ENCODE assay signal across 22 mouse cellular contexts in genomic region chr9:23384880-23385279, GRCm38 (mm10).
A peak's percentile ranks its signal among the peaks of the same experiment; 100 is the strongest.
DNase-seq lines count a peak whose midpoint lies in the region; ATAC-seq and TF ChIP-seq lines count a peak whose summit lies in the region.
"Had no signal": no experiment of that assay in that cellular context is flagged by ENCODE, and none has a peak within 500 bp of the region (broad histone marks: within the 10 kb centered on the region; RNA-seq: fewer than 3 reads in every experiment).

No protein-coding gene starts in this region.

- no peaks in the 10 kb centered on the region for H3K27me3 ChIP-seq in heart, embryonic 10.5 days (ENCODE audit: insufficient read depth, poor library complexity, severe bottlenecking)
- H3K27me3 ChIP-seq in liver, adult 2 months (ENCODE audit: control insufficient read depth, insufficient read depth, low read length): no peaks in the 10 kb centered on the region
- H3K27me3 ChIP-seq in liver, embryonic 11.5 days (replicated peaks; ENCODE audit: control insufficient read depth, insufficient read depth, low read length): no peaks in the 10 kb centered on the region
- H3K27me3 ChIP-seq in lung, postnatal 0 days (replicated peaks; ENCODE audit: insufficient read depth, low read length): no peaks in the 10 kb centered on the region
- no peaks in the 10 kb centered on the region for H3K27me3 ChIP-seq in intestine, embryonic 16.5 days (replicated peaks; ENCODE audit: control insufficient read depth, insufficient read depth, low read length)
- H3K27me3 ChIP-seq: heart, embryonic 15.5 days; hindbrain, embryonic 13.5 days had no signal

- TF ChIP-seq EP300 in lung, postnatal 0 days (IDR thresholded peaks at IDR 0.05): no peak

- H3K9ac ChIP-seq in liver, adult 2 months (ENCODE audit: low read depth, low read length): no peak overlapping the region
- H3K9ac ChIP-seq in liver, embryonic 11.5 days (ENCODE audit: low read depth, low read length): no peak overlapping the region
- H3K9ac ChIP-seq in lung, postnatal 0 days (replicated peaks; ENCODE audit: low read depth): no peak overlapping the region
- no peak overlapping the region for H3K9ac ChIP-seq in intestine, embryonic 16.5 days (ENCODE audit: low read depth, low read length)
- H3K9ac ChIP-seq: embryonic facial prominence, embryonic 15.5 days; heart, embryonic 15.5 days; hindbrain, embryonic 13.5 days had no signal

- peaks cover 27% of the 10 kb centered on the region for H3K4me1 ChIP-seq in heart, embryonic 10.5 days
- H3K4me1 ChIP-seq in liver, adult 2 months (ENCODE audit: control insufficient read depth, insufficient read depth, low read length): peaks cover 2% of the 10 kb centered on the region; the same call in 1 of the 2 replicates
- H3K4me1 ChIP-seq in liver, embryonic 11.5 days (replicated peaks; ENCODE audit: control insufficient read depth, insufficient read depth, low read length): no peaks in the 10 kb centered on the region
- H3K4me1 ChIP-seq in lung, postnatal 0 days (ENCODE audit: insufficient read depth, low read depth, low read length): peaks cover 4% of the 10 kb centered on the region; the same call in 1 of the 2 replicates
- 0 out of 2 replicates have a peak, but pooled peaks cover 4% of the 10 kb centered on the region for H3K4me1 ChIP-seq in intestine, embryonic 16.5 days (ENCODE audit: control insufficient read depth, insufficient read depth, low read length)

- ATAC-seq in liver, embryonic 11.5 days (replicated peaks; ENCODE audit: low FRiP score): no peak
- peak; percentile 62 for ATAC-seq in lung, postnatal 0 days
- ATAC-seq in intestine, embryonic 16.5 days: peak; percentile 36; the same call in 1 of the 2 replicates
- ATAC-seq: forebrain, embryonic 14.5 days; hindbrain, postnatal 0 days had no signal

- no peak for TF ChIP-seq CTCF in liver, adult 2 months (IDR thresholded peaks at IDR 0.05; ENCODE audit: low read depth, low read length)
- TF ChIP-seq CTCF in lung, postnatal 0 days (IDR thresholded peaks at IDR 0.05): no peak

- no peak for TF ChIP-seq POLR2A in liver, adult 2 months (IDR thresholded peaks at IDR 0.05; ENCODE audit: extremely low read depth, insufficient read depth, low read length)

- H3K79me2 ChIP-seq in liver, adult 2 months (ENCODE audit: control insufficient read depth, insufficient read depth, low read length): no peaks in the 10 kb centered on the region

- H3K27ac ChIP-seq in heart, embryonic 10.5 days: peak overlapping the region; percentile 53; the same call in 1 of the 2 replicates
- no peak overlapping the region for H3K27ac ChIP-seq in liver, adult 2 months (replicated peaks; ENCODE audit: insufficient read depth, low read depth, low read length)
- no peak overlapping the region for H3K27ac ChIP-seq in liver, embryonic 11.5 days (ENCODE audit: low read depth, low read length)
- H3K27ac ChIP-seq in lung, postnatal 0 days (ENCODE audit: low read length): no peak overlapping the region
- no peak overlapping the region for H3K27ac ChIP-seq in intestine, embryonic 16.5 days (ENCODE audit: low read length)
- H3K27ac ChIP-seq: embryonic facial prominence, embryonic 15.5 days; forebrain, embryonic 10.5 days; heart, embryonic 15.5 days; hindbrain, embryonic 13.5 days; hindbrain, postnatal 0 days had no signal

- intact Hi-C loops in heart, postnatal 36 days (cut with DNase I): no loop called here

- H3K4me3 ChIP-seq in heart, embryonic 10.5 days: no peak overlapping the region
- H3K4me3 ChIP-seq in liver, adult 2 months (ENCODE audit: insufficient read depth, low read depth, low read length): no peak overlapping the region
- no peak overlapping the region for H3K4me3 ChIP-seq in liver, embryonic 11.5 days (ENCODE audit: low read depth, low read length)
- H3K4me3 ChIP-seq in lung, postnatal 0 days (ENCODE audit: low read depth, low read length): no peak overlapping the region
- no peak overlapping the region for H3K4me3 ChIP-seq in intestine, embryonic 16.5 days (ENCODE audit: low read length)
- H3K4me3 ChIP-seq: embryonic facial prominence, embryonic 15.5 days; erythroblast, embryonic 14.5 days; forebrain, embryonic 10.5 days; gastrocnemius, adult 2 months; heart, embryonic 15.5 days; hindbrain, embryonic 13.5 days had no signal

- H3K36me3 ChIP-seq in heart, embryonic 10.5 days: no peaks in the 10 kb centered on the region
- H3K36me3 ChIP-seq in liver, adult 2 months (ENCODE audit: control insufficient read depth, insufficient read depth, low read length): no peaks in the 10 kb centered on the region
- H3K36me3 ChIP-seq in liver, embryonic 11.5 days (ENCODE audit: control insufficient read depth, insufficient read depth, low read length): no peaks in the 10 kb centered on the region
- H3K36me3 ChIP-seq in lung, postnatal 0 days (ENCODE audit: insufficient read depth, low read length): no peaks in the 10 kb centered on the region
- no peaks in the 10 kb centered on the region for H3K36me3 ChIP-seq in intestine, embryonic 16.5 days (ENCODE audit: control insufficient read depth, insufficient read depth, low read length)
- H3K36me3 ChIP-seq: embryonic facial prominence, embryonic 15.5 days; forebrain, embryonic 10.5 days; heart, embryonic 15.5 days; hindbrain, embryonic 13.5 days had no signal

- WGBS in heart, embryonic 10.5 days: 52% methylated on average over 3 of the region's 3 CpGs
- WGBS in liver, adult 2 months: 54% methylated on average over 3 of the region's 3 CpGs
- WGBS in liver, embryonic 11.5 days: 66% methylated on average over 3 of the region's 3 CpGs
- 30% methylated on average over 3 of the region's 3 CpGs for WGBS in lung, postnatal 0 days
- 45% methylated on average over 3 of the region's 3 CpGs for WGBS in intestine, embryonic 16.5 days

- H3K4me2 ChIP-seq in liver, embryonic 11.5 days: no peak overlapping the region
- H3K4me2 ChIP-seq in lung, postnatal 0 days (replicated peaks; ENCODE audit: low read depth, low read length): no peak overlapping the region
- H3K4me2 ChIP-seq in intestine, embryonic 16.5 days (ENCODE audit: low read depth, low read length): no peak overlapping the region
- H3K4me2 ChIP-seq: embryonic facial prominence, embryonic 15.5 days; heart, embryonic 11.5 days; heart, embryonic 15.5 days; hindbrain, embryonic 13.5 days had no signal

- H3K9me3 ChIP-seq in heart, embryonic 10.5 days: no peaks in the 10 kb centered on the region
- H3K9me3 ChIP-seq in liver, embryonic 11.5 days (ENCODE audit: control insufficient read depth, low read length): no peaks in the 10 kb centered on the region
- H3K9me3 ChIP-seq in lung, postnatal 0 days (ENCODE audit: low read length): no peaks in the 10 kb centered on the region
- H3K9me3 ChIP-seq in intestine, embryonic 16.5 days (ENCODE audit: control insufficient read depth, low read length): no peaks in the 10 kb centered on the region
- H3K9me3 ChIP-seq: embryonic facial prominence, embryonic 15.5 days; forebrain, embryonic 10.5 days; heart, embryonic 15.5 days; hindbrain, embryonic 13.5 days had no signal

- DNase-seq in heart, embryonic 10.5 days (ENCODE audit: low spot score): no peak
- DNase-seq in heart, postnatal 36 days: no peak
- peak; percentile 34 for DNase-seq in liver, adult 2 months (ENCODE audit: extremely low read depth, low read depth, low spot score)
- DNase-seq in liver, embryonic 11.5 days (ENCODE audit: low spot score): no peak
- DNase-seq in lung, postnatal 0 days (ENCODE audit: low spot score): peak; percentile 51
- no peak for DNase-seq in lung, postnatal 10 days
- no peak for DNase-seq in ovary, adult 18-20 months (ENCODE audit: low spot score)
- DNase-seq: adrenal gland, adult 8-10 months; adrenal gland, postnatal 36 days; cerebellum, adult 8-10 months; cerebellum, postnatal 36 days; gastrocnemius, adult 2 months; gastrocnemius, postnatal 36 days had no signal

Comparison
In these comparisons a context has a peak if more than half of its experiments do, and no peak if none do; other contexts are left out.
1. DNase-seq: peak in liver, adult 2 months (single experiment) and lung, postnatal 0 days (single experiment); none in heart, embryonic 10.5 days (single experiment), heart, postnatal 36 days (0 of 2), liver, embryonic 11.5 days (single experiment), lung, postnatal 10 days (single experiment) and ovary, adult 18-20 months (single experiment).